Mouse (Mus musculus) heart, adult 2 months (tissue): ENCODE measurements at regions not wholly inside any gene's neighbourhood (a gene's known extent, or its start where the extent isn't known, plus 50 kb on each side); places are given as distances from the start of the nearest gene placed in this dataset.

ENCODE experiments used
- CTCF ChIP-seq: fragments of 200-600 bp; IDR thresholded peaks from 2 replicates; pipeline ENCODE4 v1.8.1; 2022; ENCODE audit warnings: antibody characterized with exemption, mild to moderate bottlenecking, moderate library complexity
- EP300 ChIP-seq: fragments of 200-500 bp; IDR thresholded peaks from 2 replicates; pipeline ENCODE4 v1.6.1; 2011; ENCODE audit warnings: low read depth, low read length, control low read depth; ENCODE audit not compliant: insufficient read depth
- POLR2A ChIP-seq: fragments of 200-500 bp; IDR thresholded peaks from 2 replicates; pipeline ENCODE4 v1.6.1; 2011; ENCODE audit warnings: mild to moderate bottlenecking, low read depth, low read length, control low read depth; ENCODE audit not compliant: insufficient read depth

GRCm38 (mm10) chr11:56341731-56342130 lies 300.9 kb upstream of the Nmur2 start:
- TF ChIP-seq CTCF (no peak), POLR2A (no peak), EP300 (no peak)
